Mouse (Mus musculus): Measurements from ENCODE around the gene Osbp2. TPM values are rescaled to one million over a fixed set of nuclear protein-coding genes. Genes with fewer than 3 reads are reported as not detected.
A peak's percentile ranks its signal among the peaks of the same experiment; 100 is the strongest.
"Not testable (repeated sequence)": the region's sequence is repeated elsewhere in the genome, so short reads cannot be mapped to it uniquely, and the experiment has no call there.

Osbp2 gene
- not detected for polyA plus RNA-seq (2017; shearing (Covaris generic))

- ATAC-seq, result peak; percentile 71
Measured at GRCm38 (mm10) chr11:3863454-3864112, at the start of gene Osbp2. TSS of gene Osbp2 (minus strand) at chr11:3863903.

GRCm38 (mm10) chr11:3912875-3913271 lies 49.2 kb upstream of the Osbp2 start:
- ATAC-seq, result no peak

DNA sequence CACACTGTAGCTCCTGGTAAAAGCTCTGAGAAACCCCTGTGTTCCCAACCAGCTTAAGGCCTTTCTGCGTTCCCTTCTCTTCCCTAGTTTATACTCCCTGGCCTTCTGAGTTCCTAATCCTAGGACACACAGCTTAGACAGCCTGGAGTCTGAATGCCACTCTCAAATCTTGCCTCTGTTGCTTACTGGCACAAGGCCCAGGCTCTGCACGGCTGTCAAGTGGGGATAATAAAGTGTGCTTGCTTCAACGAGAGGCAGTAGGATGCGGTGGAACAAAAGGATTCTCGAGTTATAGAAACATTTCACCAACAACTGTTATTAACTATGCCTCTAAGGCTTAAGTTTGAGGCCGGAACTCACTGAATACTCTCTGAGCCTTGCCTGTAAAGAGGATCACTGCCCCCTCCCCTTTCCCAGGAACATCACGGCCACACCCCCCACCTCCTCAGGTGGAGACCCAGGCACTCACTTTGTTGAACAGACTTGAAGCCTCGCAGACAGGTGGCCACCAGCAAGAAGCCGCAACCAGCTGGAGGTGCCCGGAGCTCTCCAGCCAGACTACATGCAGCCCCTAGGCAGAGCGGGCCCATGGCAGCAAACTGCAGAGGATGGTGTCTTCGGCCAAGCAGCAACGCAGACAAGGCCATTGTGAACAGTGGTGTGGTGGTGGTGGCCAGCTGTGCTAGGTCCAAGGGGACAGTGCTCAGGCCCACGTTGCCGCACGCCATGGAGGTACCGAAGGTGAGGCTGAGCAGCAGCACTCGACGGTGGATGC lies 48.6 kb upstream of the Osbp2 start:
- ATAC-seq, result no peak

- ATAC-seq, result not testable (repeated sequence)
Measured at GRCm38 (mm10) chr11:3911440-3911839, 47.7 kb upstream of the Osbp2 start.

- no peak for ATAC-seq
Measured at GRCm38 (mm10) chr11:3910513-3911310, 47.0 kb upstream of the Osbp2 start.

DNA sequence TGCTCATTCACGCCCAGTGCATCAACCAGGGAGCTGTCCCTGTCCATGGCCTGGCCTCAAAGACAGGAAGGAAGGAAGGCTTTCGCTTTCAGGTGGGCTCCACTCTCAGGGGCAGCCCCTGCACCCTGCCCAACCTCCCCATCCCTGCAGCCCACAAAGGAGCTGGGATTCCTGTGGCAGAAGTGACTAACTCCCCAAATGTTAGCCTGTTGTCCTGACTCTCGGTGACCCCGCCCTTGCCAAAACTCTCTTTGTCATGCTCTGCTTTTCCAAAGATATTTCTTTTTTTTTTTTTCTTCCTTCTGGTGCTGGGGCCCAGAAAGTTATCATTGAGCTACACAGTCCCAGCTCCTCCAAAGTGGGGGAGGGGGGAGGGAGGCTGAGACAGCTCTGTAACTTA lies 45.5 kb upstream of the Osbp2 start:
- no peak for ATAC-seq

DNA sequence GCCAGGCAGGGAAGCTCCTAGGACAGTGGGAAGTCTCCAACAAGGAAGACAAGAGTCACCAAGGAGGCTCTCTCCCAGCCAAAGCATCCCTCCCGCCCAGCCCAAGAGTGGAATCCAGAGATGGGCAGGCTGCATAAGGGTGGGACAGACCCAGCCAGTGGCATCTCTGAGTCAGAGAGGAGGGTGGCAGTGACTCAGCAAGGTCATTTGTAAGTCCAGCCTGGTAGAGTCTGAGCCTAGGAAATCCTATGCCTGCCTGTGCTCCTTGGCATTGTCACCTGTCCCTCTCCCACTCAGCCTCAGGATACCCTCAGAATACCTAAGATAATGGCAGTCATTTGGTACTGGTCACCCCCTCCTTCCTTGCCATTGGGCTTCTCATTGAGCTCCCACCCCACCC lies 41.7 kb upstream of the Osbp2 start:
- no peak for ATAC-seq

- ATAC-seq, result no peak
Measured at GRCm38 (mm10) chr11:3904673-3905072, 41.0 kb upstream of the Osbp2 start.

DNA sequence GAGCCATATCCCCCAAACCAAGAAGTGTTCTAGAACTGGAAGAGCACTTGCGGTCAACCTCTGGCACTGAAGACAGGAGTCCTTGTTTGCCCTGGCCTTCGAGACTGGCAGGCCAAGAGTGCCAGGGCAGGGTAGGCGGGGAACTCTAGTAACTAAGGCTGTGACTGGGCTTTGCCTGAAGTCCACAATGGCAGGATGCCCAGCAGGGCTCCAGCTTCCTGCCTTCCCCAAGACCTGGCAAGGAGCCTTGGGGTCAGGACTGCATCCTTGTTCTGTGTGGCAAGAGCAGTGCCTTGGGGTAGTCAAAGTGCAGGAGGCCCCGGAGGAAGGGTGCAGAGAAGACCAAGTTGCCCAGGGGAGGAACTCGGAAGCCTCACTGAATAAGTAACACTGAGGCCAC lies 39.3 kb upstream of the Osbp2 start:
- ATAC-seq, result no peak

DNA sequence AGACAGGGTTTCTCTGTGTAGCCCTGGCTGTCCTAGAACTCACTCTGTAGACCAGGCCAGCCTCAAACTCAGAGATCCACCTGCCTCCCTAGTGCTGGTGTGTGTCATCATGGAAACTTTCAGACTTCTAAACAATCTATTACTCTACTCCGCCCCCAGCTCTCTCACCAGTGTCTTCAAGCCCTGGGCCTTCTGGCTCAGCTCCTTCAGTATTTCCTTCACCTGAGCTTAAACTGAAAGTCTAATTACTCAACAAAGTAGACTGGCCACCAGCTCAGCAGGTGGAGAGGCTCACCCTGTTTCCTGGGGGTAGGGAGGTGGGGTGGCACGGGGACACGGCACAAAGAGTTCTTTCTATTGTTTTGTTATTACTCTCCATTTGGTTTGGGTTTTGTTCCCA lies 38.8 kb upstream of the Osbp2 start:
- no peak for ATAC-seq

GRCm38 (mm10) chr11:3900296-3900695 lies 36.6 kb upstream of the Osbp2 start:
- ATAC-seq, result no peak

- ATAC-seq, result no peak
Measured at GRCm38 (mm10) chr11:3895933-3896332, 32.2 kb upstream of the Osbp2 start.

- no peak for ATAC-seq
Measured at GRCm38 (mm10) chr11:3895458-3895857, 31.8 kb upstream of the Osbp2 start.

GRCm38 (mm10) chr11:3894406-3895281 lies 30.9 kb upstream of the Osbp2 start, which contains the start of the genes 4921536K21Rik and Dusp18:
TSS of gene 4921536K21Rik (minus strand) at chr11:3895098.
TSS of gene Dusp18 (plus strand) at chr11:3895240.
- ATAC-seq, result peak; percentile 98

DNA sequence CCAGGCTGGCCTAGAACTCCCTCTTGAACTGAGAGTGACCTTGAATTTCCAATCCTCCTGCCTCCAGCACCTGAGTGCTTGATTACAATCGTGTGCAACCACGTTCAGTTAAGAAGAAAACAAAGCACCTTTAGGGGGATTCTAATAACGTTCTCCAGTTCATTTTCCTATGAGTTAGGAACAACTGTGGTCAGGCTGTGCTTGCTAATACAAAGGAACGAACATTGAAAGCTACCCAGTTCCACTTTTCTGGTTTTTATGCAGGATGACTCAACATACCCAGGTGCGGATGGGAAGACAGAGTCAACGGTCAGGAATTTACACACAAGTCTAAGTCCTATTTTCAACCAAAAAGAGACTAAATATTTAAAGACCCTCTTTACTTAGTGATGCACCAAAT lies 30.3 kb upstream of the Osbp2 start:
- ATAC-seq, result no peak

DNA sequence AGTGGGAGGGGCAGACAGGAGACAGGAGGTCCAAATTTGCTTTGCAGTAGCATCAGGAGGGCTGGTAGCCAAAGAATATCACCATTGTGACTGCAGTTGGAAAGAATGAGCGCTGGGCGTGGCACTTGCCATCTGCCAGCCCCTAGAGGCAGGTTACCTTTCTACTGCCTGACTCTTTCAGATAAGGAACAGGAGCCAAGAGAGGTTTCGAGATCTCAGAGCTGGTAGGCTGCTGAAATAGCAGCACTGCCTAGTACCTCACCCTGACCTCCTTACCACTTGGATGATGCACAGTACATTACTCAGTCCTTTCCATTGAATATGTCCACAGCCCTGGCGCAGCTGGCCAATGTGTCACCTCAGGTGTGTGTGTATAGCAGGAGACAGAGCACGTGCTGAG lies 23.6 kb upstream of the Osbp2 start:
- ATAC-seq, result no peak

DNA sequence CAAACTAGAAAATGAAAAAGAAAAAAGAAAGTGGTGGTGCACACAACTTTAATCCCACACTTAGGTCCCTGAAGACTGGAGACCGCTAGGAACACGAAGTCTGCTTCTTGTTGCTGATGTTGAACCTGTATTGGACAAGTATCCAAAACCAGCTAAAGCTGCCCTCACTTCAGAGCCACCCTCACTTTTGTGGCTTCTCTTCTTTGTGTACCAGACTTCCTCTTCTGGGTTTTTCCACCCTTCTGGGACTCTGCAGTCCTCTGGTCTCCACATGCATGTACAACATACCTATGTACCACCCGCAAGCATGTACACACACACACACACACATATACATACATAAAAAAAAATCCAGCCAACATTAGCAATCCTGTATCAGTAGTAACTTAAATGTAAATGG lies 20.0 kb upstream of the Osbp2 start:
- ATAC-seq, result no peak

DNA sequence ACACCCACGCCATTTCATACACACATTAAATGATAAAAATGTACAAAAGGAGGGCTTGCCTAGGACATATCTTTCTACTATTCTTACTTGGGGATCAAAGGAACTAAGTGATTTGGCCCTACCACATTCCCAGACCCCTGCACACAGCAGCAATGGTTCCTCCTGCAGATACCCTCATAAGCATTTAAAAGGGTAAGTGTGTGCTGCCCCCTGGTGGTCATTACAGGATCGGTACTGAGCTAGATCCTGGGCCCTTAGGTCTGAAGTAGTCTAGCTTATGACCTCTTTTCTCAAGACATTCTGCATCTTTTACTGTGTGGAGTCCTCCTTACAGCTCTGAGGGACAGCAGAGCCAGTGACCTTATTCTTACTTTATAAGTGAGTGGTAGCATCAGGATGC lies 16.1 kb upstream of the Osbp2 start:
- ATAC-seq, result no peak

GRCm38 (mm10) chr11:3878660-3879059 lies 15.0 kb upstream of the Osbp2 start:
- ATAC-seq, result no peak

- no peak for ATAC-seq
Measured at GRCm38 (mm10) chr11:3876419-3876818, 12.7 kb upstream of the Osbp2 start.

- ATAC-seq, result no peak
Measured at GRCm38 (mm10) chr11:3864343-3864742, 640 bp upstream of the Osbp2 start.

All from CD4-positive, CD25-positive, alpha-beta regulatory T cell, adult 4 months (primary cell).